Mouse (Mus musculus) activated CD4-positive, CD25-positive, alpha-beta regulatory T cell, adult 9 weeks (primary cell): ENCODE measurements around the gene Hoxc9. TPM values are rescaled to one million over a fixed set of nuclear protein-coding genes. Genes with fewer than 3 reads are reported as not detected.

Experiments
- polyA plus RNA-seq: library from polyadenylated mRNA; unstranded; fragments of 100-300 nt; shearing (Covaris generic); gene quantifications from one replicate; pipeline ENCODE4 v1.2.1, GENCODE M21; 2017

Hoxc9 gene
- not detected for polyA plus RNA-seq

GRCm38 (mm10) chr15:102976171-102976570, at the start of gene Hoxc9:
Gene Hoxc9 (plus strand): TSS chr15:102976439.

GRCm38 (mm10) chr15:102936279-102936972, 39.8 kb upstream of the Hoxc9 start, which contains the start of gene Hoxc12:
Gene Hoxc12 (plus strand): TSS chr15:102936757.

GRCm38 (mm10) chr15:102954192-102955006, 21.8 kb upstream of the Hoxc9 start, which contains the start of gene Hoxc11:
Gene Hoxc11 (plus strand): TSS chr15:102954427.

GRCm38 (mm10) chr15:102966776-102967311, 9.4 kb upstream of the Hoxc9 start, which contains the start of gene Hoxc10:
Gene Hoxc10 (plus strand): TSS chr15:102966796.

GRCm38 (mm10) chr15:102967312-102967510, 9.0 kb upstream of the Hoxc9 start, which contains the start of gene Hoxc5:
Gene Hoxc5 (plus strand): TSS chr15:102967443.

GRCm38 (mm10) chr15:102990461-102991397, 14.5 kb downstream of the Hoxc9 start, which contains the start of gene Hoxc8:
Gene Hoxc8 (plus strand): TSS chr15:102990607.

GRCm38 (mm10) chr15:102997939-102998355, 21.7 kb downstream of the Hoxc9 start, which contains the start of gene Hoxc6:
Gene Hoxc6 (plus strand): TSS chr15:102998257.

GRCm38 (mm10) chr15:103018636-103019035, 42.4 kb downstream of the Hoxc9 start, which contains the start of gene Hoxc4:
Gene Hoxc4 (plus strand): TSS chr15:103018934.

Other genes with a start within 250 kb of the Hoxc9 start
- gene Hoxc13, start 55.3 kb upstream of the Hoxc9 start, polyA plus RNA-seq: not detected
- gene Hoxc12, start 39.7 kb upstream of the Hoxc9 start, polyA plus RNA-seq: not detected
- not detected for gene Hoxc11, start 22.0 kb upstream of the Hoxc9 start, polyA plus RNA-seq
- gene Hoxc10, start 9.6 kb upstream of the Hoxc9 start, polyA plus RNA-seq: not detected
- not detected for gene Hoxc5, start 9.0 kb upstream of the Hoxc9 start, polyA plus RNA-seq
- gene Hoxc8, start 14.2 kb downstream of the Hoxc9 start, polyA plus RNA-seq: not detected
- not detected for gene Hoxc6, start 21.8 kb downstream of the Hoxc9 start, polyA plus RNA-seq
- gene Hoxc4, start 42.5 kb downstream of the Hoxc9 start, polyA plus RNA-seq: not detected
- 12.6 TPM for gene Smug1, start 190.7 kb downstream of the Hoxc9 start, polyA plus RNA-seq